Mouse (Mus musculus): ENCODE data around the gene Dnah17.

Dnah17 gene

GRCm38 (mm10) chr11:118150115-118150701 lies 19.8 kb upstream of the Dnah17 start:
- Histone ChIP-seq H3K27me3 (ENCODE audit: insufficient read depth, low read length) (no peaks in the 10 kb centered on the region), H3K4me1 (replicated peaks; ENCODE audit: low read depth, low read length) (peaks cover 35% of the 10 kb centered on the region), H3K9me3 (ENCODE audit: low read length) (peaks cover 3% of the 10 kb centered on the region; the same call in 1 of the 2 replicates), H3K4me3 (replicated peaks; ENCODE audit: low read length) (no peak overlapping the region), H3K36me3 (ENCODE audit: insufficient read depth, low read length) (no peaks in the 10 kb centered on the region)
- TF ChIP-seq POU5F1 (IDR thresholded peaks at IDR 0.05; ENCODE audit: borderline replicate concordance, low read length) (no peak), CTCF (conservative IDR thresholded peaks at IDR 0.05; ENCODE audit: low read length) (no peak), NANOG (IDR thresholded peaks at IDR 0.05; ENCODE audit: borderline replicate concordance, low read length) (no peak)

- Histone ChIP-seq H3K27me3 (ENCODE audit: insufficient read depth, low read length) (no peaks in the 10 kb centered on the region), H3K4me3 (replicated peaks; ENCODE audit: low read length) (no peak overlapping the region), H3K9me3 (ENCODE audit: low read length) (peaks cover 3% of the 10 kb centered on the region; the same call in 1 of the 2 replicates), H3K36me3 (ENCODE audit: insufficient read depth, low read length) (peaks cover 10% of the 10 kb centered on the region; the same call in 1 of the 2 replicates), H3K4me1 (replicated peaks; ENCODE audit: low read depth, low read length) (peaks cover 54% of the 10 kb centered on the region)
- TF ChIP-seq CTCF (conservative IDR thresholded peaks at IDR 0.05; ENCODE audit: low read length) (no peak), POU5F1 (IDR thresholded peaks at IDR 0.05; ENCODE audit: borderline replicate concordance, low read length) (no peak), NANOG (IDR thresholded peaks at IDR 0.05; ENCODE audit: borderline replicate concordance, low read length) (no peak)
These were observed 17.6 kb upstream of the Dnah17 start for GRCm38 (mm10) chr11:118147877-118148637.

- Histone ChIP-seq H3K9me3 (ENCODE audit: low read length) (peaks cover 3% of the 10 kb centered on the region; the same call in 1 of the 2 replicates), H3K4me1 (replicated peaks; ENCODE audit: low read depth, low read length) (peaks cover 70% of the 10 kb centered on the region), H3K36me3 (ENCODE audit: insufficient read depth, low read length) (peaks cover 10% of the 10 kb centered on the region; the same call in 1 of the 2 replicates), H3K27me3 (ENCODE audit: insufficient read depth, low read length) (no peaks in the 10 kb centered on the region), H3K4me3 (replicated peaks; ENCODE audit: low read length) (no peak overlapping the region)
- TF ChIP-seq CTCF (conservative IDR thresholded peaks at IDR 0.05; ENCODE audit: low read length) (no peak), POU5F1 (IDR thresholded peaks at IDR 0.05; ENCODE audit: borderline replicate concordance, low read length) (no peak), NANOG (IDR thresholded peaks at IDR 0.05; ENCODE audit: borderline replicate concordance, low read length) (no peak)
These were observed 16.0 kb upstream of the Dnah17 start for GRCm38 (mm10) chr11:118146446-118146845.

- Histone ChIP-seq H3K36me3 (ENCODE audit: insufficient read depth, low read length) (peaks cover 10% of the 10 kb centered on the region; the same call in 1 of the 2 replicates), H3K4me1 (replicated peaks; ENCODE audit: low read depth, low read length) (peaks cover 76% of the 10 kb centered on the region), H3K27me3 (ENCODE audit: insufficient read depth, low read length) (no peaks in the 10 kb centered on the region), H3K4me3 (replicated peaks; ENCODE audit: low read length) (peak overlapping the region; percentile 32; the same call in 1 of the 2 replicates), H3K9me3 (ENCODE audit: low read length) (no peaks in the 10 kb centered on the region)
- no peak for TF ChIP-seq NANOG (IDR thresholded peaks at IDR 0.05; ENCODE audit: borderline replicate concordance, low read length)
These were observed 15.4 kb upstream of the Dnah17 start for GRCm38 (mm10) chr11:118145771-118146351.

DNA sequence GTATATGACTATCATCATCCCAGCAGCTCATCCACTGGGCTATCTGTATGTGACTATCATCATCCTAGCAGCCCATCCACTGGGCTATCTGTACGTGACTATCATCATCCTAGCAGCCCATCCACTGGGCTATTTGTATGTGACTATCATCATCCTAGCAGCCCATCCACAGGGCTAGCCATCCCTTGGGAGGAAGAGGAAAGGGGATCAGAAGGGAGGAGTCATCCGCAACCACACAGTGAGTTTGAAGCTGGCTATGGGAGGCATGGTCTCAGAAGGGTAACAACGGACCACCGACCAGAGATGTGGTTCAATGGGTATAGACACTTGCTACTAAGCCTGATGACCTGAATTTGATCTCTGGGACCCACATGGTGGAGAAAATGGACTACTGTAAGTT lies 14.7 kb upstream of the Dnah17 start:
- peaks cover 10% of the 10 kb centered on the region; the same call in 1 of the 2 replicates for H3K36me3 ChIP-seq (ENCODE audit: insufficient read depth, low read length)
- no peaks in the 10 kb centered on the region for H3K9me3 ChIP-seq (ENCODE audit: low read length)
- no peak for TF ChIP-seq POU5F1 (IDR thresholded peaks at IDR 0.05; ENCODE audit: borderline replicate concordance, low read length)
- no peak for TF ChIP-seq NANOG (IDR thresholded peaks at IDR 0.05; ENCODE audit: borderline replicate concordance, low read length)
- TF ChIP-seq CTCF (conservative IDR thresholded peaks at IDR 0.05; ENCODE audit: low read length), result no peak
- peaks cover 80% of the 10 kb centered on the region for H3K4me1 ChIP-seq (replicated peaks; ENCODE audit: low read depth, low read length)
- H3K4me3 ChIP-seq (replicated peaks; ENCODE audit: low read length), result no peak overlapping the region
- H3K27me3 ChIP-seq (ENCODE audit: insufficient read depth, low read length), result no peaks in the 10 kb centered on the region

- Histone ChIP-seq H3K9me3 (ENCODE audit: low read length) (peaks cover 4% of the 10 kb centered on the region), H3K36me3 (ENCODE audit: insufficient read depth, low read length) (peaks cover 10% of the 10 kb centered on the region; the same call in 1 of the 2 replicates), H3K27me3 (ENCODE audit: insufficient read depth, low read length) (no peaks in the 10 kb centered on the region), H3K4me3 (replicated peaks; ENCODE audit: low read length) (no peak overlapping the region), H3K4me1 (replicated peaks; ENCODE audit: low read depth, low read length) (peaks cover 89% of the 10 kb centered on the region)
- TF ChIP-seq POU5F1 (IDR thresholded peaks at IDR 0.05; ENCODE audit: borderline replicate concordance, low read length) (no peak), CTCF (conservative IDR thresholded peaks at IDR 0.05; ENCODE audit: low read length) (no peak)
These were observed 13.3 kb upstream of the Dnah17 start for GRCm38 (mm10) chr11:118143731-118144130.

- H3K36me3 ChIP-seq (ENCODE audit: insufficient read depth, low read length), result peaks cover 10% of the 10 kb centered on the region; the same call in 1 of the 2 replicates
- no peak for TF ChIP-seq NANOG (IDR thresholded peaks at IDR 0.05; ENCODE audit: borderline replicate concordance, low read length)
- TF ChIP-seq POU5F1 (IDR thresholded peaks at IDR 0.05; ENCODE audit: borderline replicate concordance, low read length), result no peak
- peaks cover 79% of the 10 kb centered on the region for H3K4me1 ChIP-seq (replicated peaks; ENCODE audit: low read depth, low read length)
These were observed 12.2 kb upstream of the Dnah17 start for GRCm38 (mm10) chr11:118142547-118143165.

More at GRCm38 (mm10) chr11:118142547-118143165, 12.2 kb upstream of the Dnah17 start:
- H3K9me3 ChIP-seq (ENCODE audit: low read length), result peaks cover 14% of the 10 kb centered on the region
- peak overlapping the region; percentile 24; the same call in 1 of the 2 replicates for H3K4me3 ChIP-seq (replicated peaks; ENCODE audit: low read length)
- no peaks in the 10 kb centered on the region for H3K27me3 ChIP-seq (ENCODE audit: insufficient read depth, low read length)
